Mouse (Mus musculus) stomach, embryonic 14.5 days (tissue): ENCODE measurements around the gene Spop. TPM values are rescaled to one million over a fixed set of nuclear protein-coding genes. Genes with fewer than 3 reads are reported as not detected.

Experiments used
- ATAC-seq: fragments of 200-750 bp; cut with Nextera tagmentation; 2 replicates; pipeline ENCODE4 v1.8.0; 2017; ENCODE audit warnings: low read depth, moderate TSS enrichment; ENCODE audit not compliant: insufficient number of reproducible peaks, insufficient read depth, low FRiP score
- H3K27ac ChIP-seq: fragments of 300-500 bp; sonication (generic); 2 replicates; pipeline ENCODE4 v1.5.1; 2014; ENCODE audit warnings: mild to moderate bottlenecking, low read length, moderate library complexity, mixed read lengths
- H3K27me3 ChIP-seq: fragments of 300-500 bp; sonication (generic); 2 replicates; pipeline ENCODE4 v1.6.1; 2014; ENCODE audit warnings: low read length, control low read depth, mixed read lengths; ENCODE audit not compliant: control insufficient read depth, insufficient read depth
- H3K36me3 ChIP-seq: fragments of 300-500 bp; sonication (generic); 2 replicates; pipeline ENCODE4 v1.6.1; 2014; ENCODE audit warnings: mild to moderate bottlenecking, control low read depth, low read length, moderate library complexity, mixed read lengths; ENCODE audit not compliant: control insufficient read depth, insufficient read depth
- H3K4me1 ChIP-seq: fragments of 300-500 bp; sonication (generic); 2 replicates; pipeline ENCODE4 v1.6.1; 2014; ENCODE audit warnings: low read length, control low read depth, mixed read lengths; ENCODE audit not compliant: control insufficient read depth, insufficient read depth
- H3K4me2 ChIP-seq: fragments of 300-500 bp; sonication (generic); replicated peaks from 2 replicates; pipeline ENCODE4 v1.6.1; 2014; ENCODE audit warnings: low read depth, low read length, control low read depth
- H3K4me3 ChIP-seq: fragments of 300-500 bp; sonication (generic); 2 replicates; pipeline ENCODE4 v1.5.1; 2014; ENCODE audit warnings: low read depth, low read length, control low read depth
- H3K9ac ChIP-seq: fragments of 300-500 bp; sonication (generic); replicated peaks from 2 replicates; pipeline ENCODE4 v1.6.1; 2014; ENCODE audit warnings: low read depth, mild to moderate bottlenecking, control low read depth, low read length, moderate library complexity, mixed read lengths
- H3K9me3 ChIP-seq: fragments of 300-500 bp; sonication (generic); 2 replicates; pipeline ENCODE4 v1.6.1; 2016; ENCODE audit warnings: low read depth, low read length, control low read depth; ENCODE audit not compliant: control insufficient read depth
- WGBS: fragments of 180-500 bp; shearing (Covaris S2); extraction: QIAGEN DNeasy Blood & Tissue Kit; methylation state at CpG from one replicate; pipeline ENCODE4 v1.1.7; 2014; 5-methylcytosine and 5-hydroxymethylcytosine counted together
- polyA plus RNA-seq: library from polyadenylated mRNA; unstranded; fragments of >200 nt; fragmentation: Nextera tagmentation; extraction: Ambion mirVana; gene quantifications from 2 replicates; pipeline ENCODE4 v1.2.1, GENCODE M21; 2014

Gene Spop
- polyA plus RNA-seq: 105 and 111 TPM in 2 replicates

DNA sequence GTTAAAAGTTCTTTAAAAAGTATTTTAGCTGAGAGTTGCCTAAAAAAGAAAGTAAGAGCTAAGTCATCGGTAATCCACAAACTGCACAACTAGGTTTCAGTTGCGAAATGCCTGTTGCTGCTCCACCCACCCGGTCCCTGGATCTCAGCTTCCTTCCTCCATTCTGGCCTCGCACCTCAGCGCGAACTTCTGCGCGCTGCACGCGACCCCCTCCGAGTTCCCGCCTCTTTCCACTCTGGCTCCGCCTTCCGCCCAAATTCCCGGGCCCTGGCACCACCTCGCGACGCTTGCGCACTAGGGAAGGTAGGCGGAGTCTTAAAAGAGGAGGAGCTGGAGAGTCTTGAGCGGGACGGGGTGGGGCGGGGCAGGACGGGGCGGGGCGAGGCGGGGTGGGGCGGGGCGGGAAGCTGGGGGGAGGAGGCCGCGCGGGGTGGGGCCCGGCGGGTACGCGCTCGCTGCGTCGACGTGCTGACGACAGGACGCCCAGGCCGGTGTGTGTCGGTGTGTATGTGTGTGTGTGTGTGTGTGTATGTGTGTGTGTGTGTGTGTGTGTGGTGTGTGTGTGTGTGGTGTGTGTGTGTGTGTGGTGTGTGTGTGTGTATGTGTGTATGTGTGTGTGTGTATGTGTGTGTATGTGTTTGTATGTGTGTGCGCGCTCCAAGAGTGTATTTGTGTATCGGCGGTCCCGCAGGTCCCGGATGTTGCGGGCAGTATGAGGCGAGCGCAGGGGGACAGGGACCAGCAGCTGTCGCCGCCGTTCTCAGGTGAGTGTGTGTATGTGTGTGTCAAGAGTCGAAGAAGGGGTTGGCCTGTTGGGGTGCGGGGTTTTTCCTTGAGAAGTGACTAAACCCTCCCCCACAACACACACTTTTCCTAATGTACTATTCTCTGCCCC is at the start of gene Spop:
Spop (plus strand) TSS at position 440 of the 895 bp plus-strand sequence.
- no peaks in the 10 kb centered on the region for H3K27me3 ChIP-seq
- no peaks in the 10 kb centered on the region for H3K36me3 ChIP-seq
- H3K9me3 ChIP-seq: no peaks in the 10 kb centered on the region
- 1% methylated on average over 53 of the region's 58 CpGs for WGBS
- peak within 1 kb of the TSS; percentile 50; the same call in 1 of the 2 replicates for H3K9ac ChIP-seq
- peaks cover 13% of the 10 kb centered on the region for H3K4me1 ChIP-seq
- peak within 1 kb of the TSS; percentile 62 for H3K4me3 ChIP-seq
- peak; percentile 87 for ATAC-seq
- H3K27ac ChIP-seq: peak within 1 kb of the TSS; percentile 93
- H3K4me2 ChIP-seq: peak within 1 kb of the TSS; percentile 43

DNA sequence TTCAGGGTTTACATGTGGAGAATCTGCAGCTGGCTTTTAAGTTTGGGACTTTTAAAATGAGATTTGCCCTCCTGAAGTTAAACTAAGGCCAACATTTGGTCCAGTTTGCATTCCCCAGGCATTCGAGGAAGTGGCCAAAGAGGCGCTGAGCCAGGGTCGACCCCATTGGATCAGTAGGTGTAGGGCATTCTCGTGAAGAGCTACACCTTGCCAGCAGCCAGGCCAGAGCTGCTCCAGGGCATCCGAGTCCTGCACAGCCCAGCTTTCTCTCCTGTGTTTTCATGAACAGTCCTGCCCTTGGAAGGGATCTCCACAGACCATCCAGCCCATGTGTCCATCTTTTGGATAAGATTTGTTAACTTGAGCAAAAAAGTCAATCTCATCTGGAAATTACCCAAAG is 49.5 kb upstream of the Spop start:
- Histone ChIP-seq H3K9ac (no peak overlapping the region), H3K36me3 (no peaks in the 10 kb centered on the region; the same call in 1 of the 2 replicates), H3K4me2 (no peak overlapping the region), H3K9me3 (no peaks in the 10 kb centered on the region), H3K4me3 (no peak overlapping the region), H3K27me3 (no peaks in the 10 kb centered on the region), H3K4me1 (peaks cover 17% of the 10 kb centered on the region; the same call in 1 of the 2 replicates), H3K27ac (no peak overlapping the region)
- WGBS: 72% methylated on average over 5 of the region's 5 CpGs
- ATAC-seq: no peak

DNA sequence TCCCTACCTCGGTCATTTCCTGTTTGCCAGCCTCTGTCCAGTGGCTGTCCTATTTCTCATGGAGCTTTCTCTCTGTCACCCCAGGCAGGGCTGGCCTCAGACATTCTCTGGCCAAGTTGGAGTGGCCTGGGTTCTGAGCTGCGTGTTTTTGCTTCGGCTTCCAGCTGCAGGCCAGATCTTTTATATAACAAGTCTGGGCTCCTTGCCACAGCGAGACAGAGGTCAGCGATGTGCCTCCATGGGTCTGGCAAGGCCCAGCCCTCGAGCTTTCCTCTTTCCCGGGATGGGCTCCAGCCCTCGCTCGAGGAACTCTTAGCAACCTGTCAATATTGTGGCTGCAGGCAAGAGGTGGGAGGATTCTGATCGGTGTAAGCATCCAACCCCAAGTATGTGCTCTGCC is 48.3 kb upstream of the Spop start:
- H3K27me3 ChIP-seq: no peaks in the 10 kb centered on the region
- H3K4me2 ChIP-seq: no peak overlapping the region
- H3K9ac ChIP-seq: no peak overlapping the region
- peaks cover 20% of the 10 kb centered on the region; the same call in 1 of the 2 replicates for H3K4me1 ChIP-seq
- H3K9me3 ChIP-seq: no peaks in the 10 kb centered on the region
- no peak overlapping the region for H3K4me3 ChIP-seq
- peak overlapping the region; percentile 69; the same call in 1 of the 2 replicates for H3K27ac ChIP-seq
- 61% methylated on average over 10 of the region's 10 CpGs for WGBS
- H3K36me3 ChIP-seq: no peaks in the 10 kb centered on the region
- no peak; the same call in 1 of the 2 replicates for ATAC-seq

DNA sequence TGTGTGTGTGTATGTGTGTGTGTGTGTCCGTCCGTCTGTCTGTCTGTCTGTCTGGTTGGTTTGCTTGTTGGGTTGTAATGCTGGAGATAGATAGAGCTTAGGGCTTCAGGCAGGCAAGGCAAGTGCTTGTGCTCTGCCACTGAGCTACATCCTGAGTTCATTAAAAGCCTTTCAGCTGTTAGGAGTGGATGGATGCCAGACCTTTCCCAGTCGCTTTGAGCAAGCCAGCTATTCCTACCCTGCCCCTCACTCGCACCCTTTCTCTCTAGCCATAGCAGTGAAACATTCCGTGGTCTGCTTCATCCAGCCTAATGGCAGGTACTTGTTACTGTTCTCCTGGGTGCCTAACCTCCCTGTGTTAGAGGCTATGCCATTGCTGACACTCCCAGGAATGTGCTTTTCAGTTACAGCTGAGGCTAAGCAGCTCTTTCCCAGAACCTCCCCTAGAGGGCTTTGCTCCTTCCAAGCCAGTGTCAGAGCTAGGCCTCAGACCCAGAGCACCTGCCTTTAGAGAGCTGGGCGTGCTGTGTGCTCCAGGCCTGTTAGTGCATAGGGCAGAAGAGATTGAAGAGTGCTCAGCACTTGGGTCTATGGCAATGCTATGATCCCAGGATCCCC is 47.5 kb upstream of the Spop start:
- no peak for ATAC-seq
- peak overlapping the region; percentile 69 for H3K27ac ChIP-seq
- H3K4me1 ChIP-seq: peaks cover 20% of the 10 kb centered on the region; the same call in 1 of the 2 replicates

DNA sequence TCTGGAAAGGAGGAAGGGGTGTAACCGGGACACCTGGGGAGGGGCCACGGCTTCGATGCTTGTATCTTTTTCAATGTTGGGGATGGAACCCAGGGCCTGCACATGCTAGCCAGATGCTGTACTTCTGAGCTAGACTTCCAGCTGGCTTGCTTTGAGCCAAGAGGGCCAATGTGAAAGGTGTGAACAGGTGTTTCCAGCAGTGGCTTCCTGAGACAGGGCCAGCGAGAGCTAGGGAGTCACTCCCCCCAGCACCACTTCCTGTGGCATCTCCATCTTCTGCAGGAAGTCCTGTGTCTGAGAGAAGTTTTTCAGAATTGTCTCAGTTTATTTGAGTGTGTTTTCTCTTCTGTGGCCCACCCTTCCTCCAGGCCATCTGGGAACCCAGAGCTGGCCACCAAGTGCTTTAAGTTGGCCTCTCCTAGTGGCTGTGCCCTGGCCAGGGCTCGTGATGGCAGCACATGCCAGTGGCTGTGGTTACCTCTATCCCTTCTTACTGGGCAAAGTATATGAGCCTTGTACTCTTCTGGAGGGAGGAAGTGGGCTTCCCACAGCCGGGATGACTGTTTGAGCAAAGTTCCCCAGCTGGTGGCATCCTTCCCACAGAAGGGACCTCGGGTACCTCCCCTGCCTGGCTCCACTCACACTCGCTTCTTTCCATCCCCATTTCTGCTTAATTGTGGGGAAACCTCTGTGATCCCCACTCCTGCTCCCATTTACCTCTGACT is 46.7 kb upstream of the Spop start:
- no peak overlapping the region for H3K4me3 ChIP-seq
- H3K4me2 ChIP-seq: no peak overlapping the region
- no peaks in the 10 kb centered on the region for H3K9me3 ChIP-seq
- H3K36me3 ChIP-seq: peaks cover 5% of the 10 kb centered on the region; the same call in 1 of the 2 replicates
- ATAC-seq: no peak
- peak overlapping the region; percentile 69; the same call in 1 of the 2 replicates for H3K27ac ChIP-seq
- 81% methylated on average over 8 of the region's 8 CpGs for WGBS
- no peaks in the 10 kb centered on the region for H3K27me3 ChIP-seq
- H3K4me1 ChIP-seq: peaks cover 20% of the 10 kb centered on the region; the same call in 1 of the 2 replicates
- no peak overlapping the region for H3K9ac ChIP-seq

More for the DNA sequence above, 47.5 kb upstream of the Spop start:
- H3K4me3 ChIP-seq: no peak overlapping the region
- no peaks in the 10 kb centered on the region for H3K9me3 ChIP-seq
- H3K9ac ChIP-seq: no peak overlapping the region
- no peak overlapping the region for H3K4me2 ChIP-seq
- H3K36me3 ChIP-seq: no peaks in the 10 kb centered on the region
- H3K27me3 ChIP-seq: no peaks in the 10 kb centered on the region
- WGBS: 70% methylated on average over 6 of the region's 6 CpGs

DNA sequence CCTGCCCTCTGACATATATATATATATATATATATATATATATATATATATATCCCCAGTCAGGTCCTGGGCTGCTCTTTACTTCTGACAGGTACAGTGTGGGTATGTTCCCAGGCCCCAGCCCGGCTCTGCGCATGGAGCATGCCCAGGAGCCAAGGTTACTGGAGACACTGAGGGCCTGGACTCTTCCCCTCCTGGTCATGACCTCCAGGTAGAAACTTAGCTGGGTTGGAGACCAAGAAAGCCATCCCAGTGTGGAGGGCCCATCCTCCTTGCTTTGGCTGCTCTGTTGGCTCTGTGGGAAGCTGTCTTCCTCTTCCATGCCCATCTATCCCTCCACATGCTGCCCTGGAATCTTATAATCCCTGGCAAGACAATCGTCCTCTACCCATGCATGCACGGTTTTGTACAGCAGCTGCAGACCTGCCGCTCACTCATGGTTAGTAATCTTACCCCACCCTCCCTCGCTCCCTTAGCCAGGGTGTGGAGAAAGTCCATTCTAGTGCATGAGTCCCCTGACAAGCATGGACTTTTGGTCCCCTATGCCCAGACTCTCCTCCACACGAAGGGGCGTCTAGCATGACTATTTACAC is 45.6 kb upstream of the Spop start:
- Histone ChIP-seq H3K27ac (no peak overlapping the region), H3K4me2 (no peak overlapping the region), H3K36me3 (peaks cover 11% of the 10 kb centered on the region; the same call in 1 of the 2 replicates), H3K4me3 (no peak overlapping the region), H3K27me3 (no peaks in the 10 kb centered on the region), H3K4me1 (peaks cover 20% of the 10 kb centered on the region; the same call in 1 of the 2 replicates), H3K9me3 (no peaks in the 10 kb centered on the region), H3K9ac (no peak overlapping the region)
- ATAC-seq: no peak
- WGBS: 92% methylated on average over 8 of the region's 8 CpGs

DNA sequence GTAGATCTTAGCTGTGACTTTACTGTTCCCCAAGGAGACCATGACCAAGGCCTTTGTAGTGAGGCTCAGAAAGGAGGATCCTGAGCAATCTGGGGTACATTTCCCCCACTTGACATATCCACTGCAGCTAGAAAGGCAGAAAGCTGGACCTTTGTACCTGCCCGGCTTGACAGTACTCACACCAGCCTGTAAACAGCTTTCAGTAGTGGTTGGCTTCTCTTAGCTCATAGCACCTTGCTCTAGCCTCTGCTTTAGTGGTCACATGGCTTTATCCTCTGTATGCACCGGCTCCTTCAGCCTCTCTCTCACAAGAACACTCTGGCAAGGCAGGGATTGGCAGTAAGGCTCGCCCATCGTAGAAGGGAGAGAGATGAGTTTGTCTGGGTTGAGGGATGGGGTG is 45.0 kb upstream of the Spop start:
- no peaks in the 10 kb centered on the region for H3K9me3 ChIP-seq
- H3K4me3 ChIP-seq: no peak overlapping the region
- H3K27me3 ChIP-seq: no peaks in the 10 kb centered on the region
- 88% methylated on average over 4 of the region's 4 CpGs for WGBS
- no peak overlapping the region for H3K27ac ChIP-seq
- H3K36me3 ChIP-seq: peaks cover 13% of the 10 kb centered on the region; the same call in 1 of the 2 replicates
- peaks cover 17% of the 10 kb centered on the region; the same call in 1 of the 2 replicates for H3K4me1 ChIP-seq
- ATAC-seq: no peak
- H3K4me2 ChIP-seq: no peak overlapping the region
- H3K9ac ChIP-seq: no peak overlapping the region
